Mouse (Mus musculus): ENCODE data around the gene Stat5a. TPM values are rescaled to one million over a fixed set of nuclear protein-coding genes. Genes with fewer than 3 reads are reported as not detected.

The Stat5a gene
- total and polyA plus RNA-seq, 3 experiments = 106 to 162 (median 157) TPM

- peaks cover 15% of the 10 kb centered on the region for H3K4me1 ChIP-seq (ENCODE audit: insufficient read depth, low read depth, low read length)
- ATAC-seq (ENCODE audit: extremely low read depth, insufficient number of reproducible peaks, low FRiP score, poor library complexity, severe bottlenecking) (no peak), DNase-seq (ENCODE audit: low spot score) (no peak)
- TF ChIP-seq CTCF (IDR thresholded peaks at IDR 0.05; ENCODE audit: low read depth, low read length) = no peak
- no peak for TF ChIP-seq GATA2 (IDR thresholded peaks at IDR 0.05; ENCODE audit: borderline replicate concordance, low read depth, low read length)
- TF ChIP-seq POLR2AphosphoS5 (IDR thresholded peaks at IDR 0.05; ENCODE audit: insufficient replicate concordance, low read depth, low read length) = no peak
- no peak for TF ChIP-seq TAL1 (conservative IDR thresholded peaks at IDR 0.05; ENCODE audit: low read depth, low read length)
- TF ChIP-seq GATA1 (IDR thresholded peaks at IDR 0.05; ENCODE audit: borderline replicate concordance, low read length) = no peak
- no peak overlapping the region for H3K4me3 ChIP-seq (ENCODE audit: low read depth, low read length)
- no peaks in the 10 kb centered on the region for H3K27me3 ChIP-seq (ENCODE audit: insufficient read depth, low read length)
- H3K9me3 ChIP-seq (replicated peaks) = peaks cover 4% of the 10 kb centered on the region
- peaks cover 91% of the 10 kb centered on the region for H3K36me3 ChIP-seq (replicated peaks)
These were observed 55.9 kb downstream of the Stat5a start for GRCm38 (mm10) chr11:100915063-100915462.

DNA sequence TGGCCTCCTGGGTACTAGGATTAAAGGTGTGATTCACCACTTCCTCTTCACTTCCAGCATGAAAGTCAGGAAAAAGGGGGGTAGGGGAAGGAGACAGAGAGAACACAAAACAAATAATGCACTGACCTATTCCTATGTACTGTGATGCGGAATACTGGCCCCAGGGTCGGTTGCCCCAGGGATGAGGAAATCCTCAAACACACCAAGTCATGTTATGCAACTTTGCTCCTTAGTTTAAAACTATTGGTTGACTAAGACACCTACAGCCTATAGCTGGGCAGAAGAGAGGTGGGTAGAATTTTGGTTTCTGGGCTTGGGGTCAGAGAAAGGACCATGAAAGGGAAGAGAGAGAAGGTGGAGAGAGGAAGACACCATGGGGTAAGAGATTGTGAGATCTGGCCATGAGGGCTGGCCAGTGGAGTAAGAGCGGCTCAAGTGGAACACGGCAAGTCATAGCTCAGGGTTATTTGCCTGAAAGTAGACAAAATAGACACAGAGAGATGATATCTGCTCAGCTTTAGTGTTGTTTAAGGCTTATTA is 57.4 kb downstream of the Stat5a start:
- ATAC-seq (ENCODE audit: extremely low read depth, insufficient number of reproducible peaks, low FRiP score, poor library complexity, severe bottlenecking) = no peak

DNA sequence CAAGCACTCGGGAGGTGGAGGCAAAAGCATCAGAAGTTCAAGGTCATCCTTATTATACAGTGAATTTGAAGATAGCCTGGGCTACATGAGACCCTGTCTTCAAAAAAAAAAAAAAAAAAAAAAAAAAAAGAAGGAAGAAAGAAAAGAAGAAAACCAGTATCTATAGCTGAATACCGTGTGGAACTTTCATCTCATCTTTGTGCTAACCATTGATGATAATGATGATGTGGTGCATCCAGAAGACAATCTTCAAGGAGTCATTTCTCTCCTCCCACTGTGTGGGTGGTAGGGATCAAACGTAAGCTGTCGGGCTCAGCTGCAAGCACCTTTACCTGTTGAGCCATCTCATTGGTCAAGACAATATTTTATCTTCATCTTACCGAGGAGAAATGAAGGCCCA is 58.9 kb downstream of the Stat5a start:
- DNase-seq (ENCODE audit: low spot score) = no peak
- Histone ChIP-seq H3K9me3 (replicated peaks) (peaks cover 4% of the 10 kb centered on the region), H3K4me3 (ENCODE audit: low read depth, low read length) (no peak overlapping the region), H3K4me1 (ENCODE audit: insufficient read depth, low read depth, low read length) (peaks cover 27% of the 10 kb centered on the region), H3K27me3 (ENCODE audit: insufficient read depth, low read length) (no peaks in the 10 kb centered on the region), H3K36me3 (replicated peaks) (peaks cover 89% of the 10 kb centered on the region)
- no peak for ATAC-seq (ENCODE audit: extremely low read depth, insufficient number of reproducible peaks, low FRiP score, poor library complexity, severe bottlenecking)
- TF ChIP-seq GATA2 (IDR thresholded peaks at IDR 0.05; ENCODE audit: borderline replicate concordance, low read depth, low read length) = no peak
- TF ChIP-seq POLR2AphosphoS5 (IDR thresholded peaks at IDR 0.05; ENCODE audit: insufficient replicate concordance, low read depth, low read length) = no peak
- no peak for TF ChIP-seq TAL1 (conservative IDR thresholded peaks at IDR 0.05; ENCODE audit: low read depth, low read length)
- TF ChIP-seq CTCF (IDR thresholded peaks at IDR 0.05; ENCODE audit: low read depth, low read length) = no peak
- TF ChIP-seq GATA1 (IDR thresholded peaks at IDR 0.05; ENCODE audit: borderline replicate concordance, low read length) = no peak

More for the DNA sequence above, 57.4 kb downstream of the Stat5a start:
- peaks cover 89% of the 10 kb centered on the region for H3K36me3 ChIP-seq (replicated peaks)
- no peak overlapping the region for H3K4me3 ChIP-seq (ENCODE audit: low read depth, low read length)
- peaks cover 21% of the 10 kb centered on the region for H3K4me1 ChIP-seq (ENCODE audit: insufficient read depth, low read depth, low read length)
- no peaks in the 10 kb centered on the region for H3K27me3 ChIP-seq (ENCODE audit: insufficient read depth, low read length)
- H3K9me3 ChIP-seq (replicated peaks) = peaks cover 4% of the 10 kb centered on the region
- DNase-seq (ENCODE audit: low spot score) = no peak
- TF ChIP-seq TAL1 (conservative IDR thresholded peaks at IDR 0.05; ENCODE audit: low read depth, low read length) (no peak), GATA1 (IDR thresholded peaks at IDR 0.05; ENCODE audit: borderline replicate concordance, low read length) (no peak), GATA2 (IDR thresholded peaks at IDR 0.05; ENCODE audit: borderline replicate concordance, low read depth, low read length) (no peak), POLR2AphosphoS5 (IDR thresholded peaks at IDR 0.05; ENCODE audit: insufficient replicate concordance, low read depth, low read length) (no peak), CTCF (IDR thresholded peaks at IDR 0.05; ENCODE audit: low read depth, low read length) (no peak)

DNA sequence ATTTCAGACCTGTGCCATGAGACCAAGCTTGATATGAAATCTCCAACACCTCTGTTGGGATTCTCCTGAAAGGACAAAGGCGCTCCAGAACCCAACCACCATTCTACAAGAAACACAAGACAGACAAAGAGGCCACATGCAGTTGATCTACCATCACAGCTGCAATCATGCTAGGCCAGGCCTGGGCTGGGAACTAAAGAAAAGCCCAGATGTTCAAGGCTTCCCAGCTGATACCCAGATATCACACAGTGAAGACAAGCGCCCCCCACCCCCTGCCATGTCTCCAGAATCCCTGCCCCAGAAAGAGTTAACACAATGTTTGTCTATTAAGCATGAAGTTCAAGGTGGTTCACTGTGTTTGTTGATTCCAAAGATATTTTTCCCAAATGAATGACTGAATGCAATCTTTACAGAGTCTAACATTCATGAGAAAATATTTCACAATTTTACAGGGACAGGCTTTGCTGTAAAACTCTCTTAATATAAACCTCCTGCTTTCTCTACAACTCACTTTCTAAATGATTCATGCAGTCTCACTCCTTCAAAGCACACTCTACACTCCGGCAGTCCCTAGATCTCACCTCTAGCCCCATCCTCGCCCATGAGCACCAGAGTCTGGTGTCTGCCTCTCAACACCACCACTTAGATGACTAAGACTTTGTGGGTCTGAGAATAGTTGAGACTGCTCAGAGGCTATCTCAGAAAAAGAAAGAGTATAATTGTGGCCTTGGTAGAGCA is 61.9 kb downstream of the Stat5a start:
- TF ChIP-seq POLR2AphosphoS5 (IDR thresholded peaks at IDR 0.05; ENCODE audit: insufficient replicate concordance, low read depth, low read length) (no peak), GATA1 (IDR thresholded peaks at IDR 0.05; ENCODE audit: borderline replicate concordance, low read length) (no peak), CTCF (IDR thresholded peaks at IDR 0.05; ENCODE audit: low read depth, low read length) (no peak), GATA2 (IDR thresholded peaks at IDR 0.05; ENCODE audit: borderline replicate concordance, low read depth, low read length) (no peak), TAL1 (conservative IDR thresholded peaks at IDR 0.05; ENCODE audit: low read depth, low read length) (no peak)
- Histone ChIP-seq H3K4me3 (ENCODE audit: low read depth, low read length) (no peak overlapping the region), H3K9me3 (replicated peaks) (no peaks in the 10 kb centered on the region), H3K36me3 (replicated peaks) (peaks cover 89% of the 10 kb centered on the region), H3K4me1 (ENCODE audit: insufficient read depth, low read depth, low read length) (peaks cover 34% of the 10 kb centered on the region), H3K27me3 (ENCODE audit: insufficient read depth, low read length) (no peaks in the 10 kb centered on the region)
- DNase-seq (ENCODE audit: low spot score) (no peak), ATAC-seq (ENCODE audit: extremely low read depth, insufficient number of reproducible peaks, low FRiP score, poor library complexity, severe bottlenecking) (no peak)

- ATAC-seq (ENCODE audit: extremely low read depth, insufficient number of reproducible peaks, low FRiP score, poor library complexity, severe bottlenecking) = no peak
These were observed 65.3 kb downstream of the Stat5a start for GRCm38 (mm10) chr11:100924386-100924919.

GRCm38 (mm10) chr11:100927386-100927785 is 68.2 kb downstream of the Stat5a start:
- DNase-seq (ENCODE audit: low spot score) = no peak
- H3K36me3 ChIP-seq (replicated peaks) = peaks cover 60% of the 10 kb centered on the region
- peaks cover 61% of the 10 kb centered on the region for H3K4me1 ChIP-seq (ENCODE audit: insufficient read depth, low read depth, low read length)
- no peaks in the 10 kb centered on the region for H3K9me3 ChIP-seq (replicated peaks)
- H3K4me3 ChIP-seq (ENCODE audit: low read depth, low read length) = no peak overlapping the region
- no peaks in the 10 kb centered on the region for H3K27me3 ChIP-seq (ENCODE audit: insufficient read depth, low read length)
- TF ChIP-seq POLR2AphosphoS5 (IDR thresholded peaks at IDR 0.05; ENCODE audit: insufficient replicate concordance, low read depth, low read length) = no peak
- no peak for TF ChIP-seq TAL1 (conservative IDR thresholded peaks at IDR 0.05; ENCODE audit: low read depth, low read length)
- no peak for TF ChIP-seq GATA2 (IDR thresholded peaks at IDR 0.05; ENCODE audit: borderline replicate concordance, low read depth, low read length)
- no peak for TF ChIP-seq GATA1 (IDR thresholded peaks at IDR 0.05; ENCODE audit: borderline replicate concordance, low read length)
- no peak for TF ChIP-seq CTCF (IDR thresholded peaks at IDR 0.05; ENCODE audit: low read depth, low read length)
- no peak; the same call in 1 of the 2 replicates for ATAC-seq (ENCODE audit: extremely low read depth, insufficient number of reproducible peaks, low FRiP score, poor library complexity, severe bottlenecking)

More at GRCm38 (mm10) chr11:100924386-100924919, 65.3 kb downstream of the Stat5a start:
- Histone ChIP-seq H3K36me3 (replicated peaks) (peaks cover 65% of the 10 kb centered on the region), H3K9me3 (replicated peaks) (no peaks in the 10 kb centered on the region), H3K4me3 (ENCODE audit: low read depth, low read length) (no peak overlapping the region), H3K27me3 (ENCODE audit: insufficient read depth, low read length) (no peaks in the 10 kb centered on the region), H3K4me1 (ENCODE audit: insufficient read depth, low read depth, low read length) (peaks cover 51% of the 10 kb centered on the region)
- no peak for DNase-seq (ENCODE audit: low spot score)
- TF ChIP-seq POLR2AphosphoS5 (IDR thresholded peaks at IDR 0.05; ENCODE audit: insufficient replicate concordance, low read depth, low read length) = no peak

Data from G1E (cell line).